Mouse (Mus musculus) liver, embryonic 11.5 days (tissue): ENCODE data around the gene Pi4kb. TPM values are rescaled to one million over a fixed set of nuclear protein-coding genes. Genes with fewer than 3 reads are reported as not detected.

Source experiments
- ATAC-seq: fragments of 200-750 bp; cut with Nextera tagmentation; replicated peaks from 2 replicates; pipeline ENCODE4 v1.8.0; 2017; ENCODE audit warnings: moderate number of reproducible peaks, mild to moderate bottlenecking, moderate TSS enrichment, moderate library complexity; ENCODE audit not compliant: low FRiP score
- DNase-seq: peaks from one replicate; pipeline ENCODE4 v3.0.0-alpha.2; 2017; ENCODE audit warnings: low spot score
- H3K27ac ChIP-seq: fragments of 300-500 bp; sonication (generic); 2 replicates; pipeline ENCODE4 v1.5.1; 2014; ENCODE audit warnings: mild to moderate bottlenecking, low read depth, low read length, control low read depth
- H3K27me3 ChIP-seq: fragments of 300-500 bp; sonication (generic); replicated peaks from 2 replicates; pipeline ENCODE4 v1.6.1; 2014; ENCODE audit warnings: low read length, mixed read lengths; ENCODE audit not compliant: control insufficient read depth, insufficient read depth
- H3K36me3 ChIP-seq: fragments of 300-500 bp; sonication (generic); 2 replicates; pipeline ENCODE4 v1.6.1; 2014; ENCODE audit warnings: mild to moderate bottlenecking, low read length, moderate library complexity, mixed read lengths; ENCODE audit not compliant: control insufficient read depth, insufficient read depth
- H3K4me1 ChIP-seq: fragments of 300-500 bp; sonication (generic); replicated peaks from 2 replicates; pipeline ENCODE4 v1.6.1; 2014; ENCODE audit warnings: low read length, mixed read lengths; ENCODE audit not compliant: control insufficient read depth, insufficient read depth
- H3K4me2 ChIP-seq: fragments of 300-500 bp; sonication (generic); 2 replicates; pipeline ENCODE4 v1.6.1; 2014; ENCODE audit warnings: mild to moderate bottlenecking, control low read depth, moderate library complexity
- H3K4me3 ChIP-seq: fragments of 300-500 bp; sonication (generic); 2 replicates; pipeline ENCODE4 v1.5.1; 2014; ENCODE audit warnings: low read depth, low read length, control low read depth
- H3K9ac ChIP-seq: fragments of 300-500 bp; sonication (generic); 2 replicates; pipeline ENCODE4 v1.6.1; 2014; ENCODE audit warnings: low read depth, low read length, control low read depth
- H3K9me3 ChIP-seq: fragments of 300-500 bp; sonication (generic); 2 replicates; pipeline ENCODE4 v1.6.1; 2016; ENCODE audit warnings: low read length, inconsistent platforms, mixed read lengths; ENCODE audit not compliant: control insufficient read depth
- WGBS: fragments of 180-500 bp; shearing (Covaris S2); extraction: QIAGEN DNeasy Blood & Tissue Kit; methylation state at CpG from one replicate; pipeline ENCODE4 v1.1.7; 2014; 5-methylcytosine and 5-hydroxymethylcytosine counted together
- polyA plus RNA-seq: library from polyadenylated mRNA; unstranded; fragments of >200 nt; fragmentation: Nextera tagmentation; extraction: Ambion mirVana; gene quantifications from 2 replicates; pipeline ENCODE4 v1.2.1, GENCODE M21; 2014

The Pi4kb gene
- polyA plus RNA-seq, 1 experiment from 2014 or later, result 17.0 TPM

DNA sequence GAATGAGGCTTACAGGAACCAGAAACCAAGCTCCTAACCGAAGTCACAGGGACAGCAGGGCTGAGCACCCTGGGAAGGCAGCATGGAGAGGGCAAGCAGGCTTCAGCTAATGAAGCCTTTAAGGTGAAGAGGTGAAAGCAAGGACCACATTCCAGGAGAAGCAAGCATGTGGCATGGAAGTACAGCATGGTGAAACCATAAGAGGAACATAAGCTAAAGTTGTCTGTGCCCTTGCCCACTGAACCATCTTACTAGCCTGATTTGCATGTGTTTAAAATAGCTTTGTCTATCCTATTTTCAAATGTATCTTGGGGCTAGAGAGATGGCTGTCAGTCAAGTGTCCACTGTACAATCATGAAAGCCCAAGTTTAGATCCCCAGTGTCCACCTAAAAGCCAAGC is 8.7 kb upstream of the Pi4kb start:
- WGBS, result 71% methylated on average over 1 of the region's 1 CpGs
- Histone ChIP-seq H3K36me3 (no peaks in the 10 kb centered on the region), H3K27me3 (no peaks in the 10 kb centered on the region), H3K4me1 (no peaks in the 10 kb centered on the region), H3K27ac (no peak overlapping the region), H3K4me2 (no peak overlapping the region), H3K4me3 (no peak overlapping the region), H3K9me3 (no peaks in the 10 kb centered on the region), H3K9ac (no peak overlapping the region)
- no peak for ATAC-seq
- DNase-seq, result no peak

- H3K36me3 ChIP-seq, result no peaks in the 10 kb centered on the region
- H3K4me1 ChIP-seq, result peaks cover 14% of the 10 kb centered on the region; the same call in 1 of the 2 replicates
- 79% methylated on average over 3 of the region's 3 CpGs for WGBS
- no peak overlapping the region for H3K9ac ChIP-seq
- H3K4me2 ChIP-seq, result no peak overlapping the region
- no peak overlapping the region for H3K27ac ChIP-seq
- DNase-seq (no peak), ATAC-seq (no peak)
- no peak overlapping the region for H3K4me3 ChIP-seq
- H3K9me3 ChIP-seq, result no peaks in the 10 kb centered on the region
- H3K27me3 ChIP-seq, result no peaks in the 10 kb centered on the region
These were observed 2.0 kb upstream of the Pi4kb start for GRCm38 (mm10) chr3:94972552-94972951.

GRCm38 (mm10) chr3:94973620-94974019 is 911 bp upstream of the Pi4kb start:
- H3K9ac ChIP-seq, result peak overlapping the region; percentile 55; the same call in 1 of the 2 replicates
- DNase-seq (no peak), ATAC-seq (no peak)
- H3K9me3 ChIP-seq, result no peaks in the 10 kb centered on the region
- no peaks in the 10 kb centered on the region for H3K27me3 ChIP-seq
- H3K4me3 ChIP-seq, result peak overlapping the region; percentile 88; the same call in 1 of the 2 replicates
- H3K4me2 ChIP-seq, result peak overlapping the region; percentile 88
- 85% methylated on average over 5 of the region's 5 CpGs for WGBS
- H3K36me3 ChIP-seq, result no peaks in the 10 kb centered on the region
- peaks cover 14% of the 10 kb centered on the region; the same call in 1 of the 2 replicates for H3K4me1 ChIP-seq
- no peak overlapping the region for H3K27ac ChIP-seq

DNA sequence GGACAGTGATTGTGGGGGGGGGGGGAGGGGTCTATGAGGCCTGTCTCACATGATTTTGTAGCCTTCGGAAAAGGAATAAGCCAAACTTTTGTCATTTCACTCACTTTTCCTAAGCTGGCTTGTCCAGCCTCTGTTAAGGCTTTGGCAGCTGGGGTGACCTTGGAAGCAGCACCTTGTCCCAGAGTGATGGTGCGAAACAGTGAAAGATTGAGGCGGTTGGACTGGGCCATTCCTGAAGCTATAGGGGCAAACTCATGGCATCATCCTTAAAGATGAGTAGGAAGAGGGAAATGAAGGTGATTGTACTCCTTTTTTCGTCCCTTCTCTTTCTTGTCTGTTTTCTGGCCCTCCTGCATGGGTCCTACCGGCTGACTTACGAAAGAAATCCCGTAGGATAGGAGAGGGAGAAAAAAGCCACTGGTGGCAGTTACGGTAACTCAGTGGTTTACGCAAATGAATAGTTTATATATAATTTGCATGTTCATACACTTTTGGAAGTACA is 454 bp upstream of the Pi4kb start:
- Histone ChIP-seq H3K9me3 (no peaks in the 10 kb centered on the region), H3K9ac (peak overlapping the region; percentile 55), H3K4me3 (peak overlapping the region; percentile 88), H3K27ac (no peak overlapping the region), H3K4me1 (peaks cover 14% of the 10 kb centered on the region; the same call in 1 of the 2 replicates), H3K36me3 (no peaks in the 10 kb centered on the region), H3K4me2 (peak overlapping the region; percentile 88), H3K27me3 (no peaks in the 10 kb centered on the region)
- WGBS, result 26% methylated on average over 9 of the region's 9 CpGs
- ATAC-seq, result peak; percentile 7; the same call in 1 of the 2 replicates
- DNase-seq, result no peak

DNA sequence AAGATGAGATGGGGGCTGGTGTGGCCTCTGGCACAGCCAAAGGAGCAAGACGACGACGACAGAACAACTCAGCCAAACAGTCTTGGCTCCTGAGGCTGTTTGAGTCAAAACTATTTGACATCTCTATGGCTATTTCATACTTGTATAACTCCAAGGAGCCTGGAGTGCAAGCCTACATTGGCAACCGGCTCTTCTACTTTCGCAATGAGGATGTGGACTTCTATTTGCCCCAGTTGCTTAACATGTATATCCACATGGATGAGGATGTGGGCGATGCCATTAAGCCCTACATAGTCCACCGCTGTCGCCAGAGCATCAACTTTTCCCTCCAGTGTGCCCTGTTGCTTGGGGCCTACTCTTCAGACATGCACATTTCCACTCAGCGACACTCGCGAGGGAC is 9.8 kb downstream of the Pi4kb start:
- Histone ChIP-seq H3K27me3 (no peaks in the 10 kb centered on the region), H3K9me3 (no peaks in the 10 kb centered on the region), H3K27ac (no peak overlapping the region), H3K4me1 (peaks cover 23% of the 10 kb centered on the region), H3K4me2 (no peak overlapping the region), H3K9ac (no peak overlapping the region), H3K4me3 (no peak overlapping the region), H3K36me3 (peaks cover 5% of the 10 kb centered on the region; the same call in 1 of the 2 replicates)
- no peak for ATAC-seq
- no peak for DNase-seq
- 89% methylated on average over 11 of the region's 11 CpGs for WGBS

GRCm38 (mm10) chr3:94985513-94985912 is 11.0 kb downstream of the Pi4kb start:
- H3K4me2 ChIP-seq, result no peak overlapping the region
- no peak for DNase-seq
- no peak overlapping the region for H3K9ac ChIP-seq
- H3K27me3 ChIP-seq, result no peaks in the 10 kb centered on the region
- ATAC-seq, result no peak
- no peaks in the 10 kb centered on the region for H3K9me3 ChIP-seq
- peaks cover 5% of the 10 kb centered on the region; the same call in 1 of the 2 replicates for H3K36me3 ChIP-seq
- H3K27ac ChIP-seq, result no peak overlapping the region
- 94% methylated on average over 2 of the region's 2 CpGs for WGBS
- H3K4me3 ChIP-seq, result no peak overlapping the region
- H3K4me1 ChIP-seq, result peaks cover 23% of the 10 kb centered on the region

- Histone ChIP-seq H3K9me3 (no peaks in the 10 kb centered on the region), H3K4me2 (no peak overlapping the region), H3K4me3 (no peak overlapping the region), H3K27me3 (no peaks in the 10 kb centered on the region), H3K27ac (no peak overlapping the region), H3K9ac (no peak overlapping the region), H3K4me1 (peaks cover 23% of the 10 kb centered on the region), H3K36me3 (peaks cover 5% of the 10 kb centered on the region; the same call in 1 of the 2 replicates)
- DNase-seq (no peak), ATAC-seq (peak; percentile 85)
These were observed 13.0 kb downstream of the Pi4kb start for GRCm38 (mm10) chr3:94987578-94987977.

DNA sequence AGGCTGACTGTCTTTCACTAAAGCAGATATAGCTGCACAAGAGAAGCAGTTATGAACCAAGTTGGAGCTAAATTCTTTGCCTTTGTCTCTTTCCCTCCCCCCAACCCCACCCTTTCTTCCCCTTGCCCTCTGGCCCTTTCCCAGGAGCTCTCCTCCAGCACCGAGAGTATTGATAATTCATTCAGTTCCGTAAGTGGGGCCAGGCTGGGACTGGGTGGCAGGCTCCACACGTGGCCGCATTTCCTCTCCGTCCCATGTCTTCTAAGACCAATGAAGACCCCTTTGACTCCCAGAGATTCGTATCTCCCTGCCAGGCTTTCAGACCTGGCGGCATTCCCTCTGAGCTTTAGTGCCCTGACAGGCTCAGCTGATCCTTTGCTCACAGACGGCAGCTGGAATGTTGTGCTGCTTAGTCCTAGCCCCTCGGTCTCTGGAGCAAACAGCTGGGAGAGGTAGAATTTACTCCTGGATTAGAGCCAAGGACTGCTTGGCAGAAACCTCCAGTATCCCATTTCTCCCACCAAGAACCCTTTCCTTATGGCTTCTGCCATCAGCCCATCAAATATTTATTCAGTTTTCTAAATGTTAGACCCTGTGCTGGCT is 14.7 kb downstream of the Pi4kb start:
- no peaks in the 10 kb centered on the region for H3K9me3 ChIP-seq
- no peak overlapping the region for H3K9ac ChIP-seq
- H3K4me1 ChIP-seq, result peaks cover 23% of the 10 kb centered on the region
- no peak overlapping the region for H3K4me2 ChIP-seq
- H3K27ac ChIP-seq, result no peak overlapping the region
- no peak for ATAC-seq
- peaks cover 3% of the 10 kb centered on the region; the same call in 1 of the 2 replicates for H3K36me3 ChIP-seq
- WGBS, result 65% methylated on average over 9 of the region's 9 CpGs
- DNase-seq, result no peak
- no peak overlapping the region for H3K4me3 ChIP-seq
- H3K27me3 ChIP-seq, result no peaks in the 10 kb centered on the region

GRCm38 (mm10) chr3:94996946-94997345 is 22.4 kb downstream of the Pi4kb start:
- ATAC-seq, result no peak
- Histone ChIP-seq H3K4me3 (no peak overlapping the region), H3K4me2 (no peak overlapping the region), H3K4me1 (no peaks in the 10 kb centered on the region), H3K9ac (no peak overlapping the region), H3K9me3 (no peaks in the 10 kb centered on the region), H3K36me3 (peaks cover 10% of the 10 kb centered on the region; the same call in 1 of the 2 replicates), H3K27me3 (no peaks in the 10 kb centered on the region), H3K27ac (no peak overlapping the region)
- 21% methylated on average over 2 of the region's 2 CpGs for WGBS
- no peak for DNase-seq
